Mouse (Mus musculus) spleen, embryonic (tissue): ENCODE results near the gene Cbln1.

ENCODE experiments used
- CTCF ChIA-PET: fragments of 350-600 bp; sonication (Branson Sonifier 250); formaldehyde crosslinking; loops from one replicate; lab custom pipeline; 2022; lab: Charles Lee

The Cbln1 gene

GRCm38 (mm10) chr8:87472271-87473236, at the start of gene Cbln1:
TSS of gene Cbln1 (minus strand) at chr8:87472609.
- CTCF ChIA-PET, result no interaction called here

GRCm38 (mm10) chr8:87517132-87517531, 44.7 kb upstream of the Cbln1 start:
- CTCF ChIA-PET, result no interaction called here

GRCm38 (mm10) chr8:87513796-87514195, 41.4 kb upstream of the Cbln1 start:
- CTCF ChIA-PET, result no interaction called here

GRCm38 (mm10) chr8:87513350-87513749, 40.9 kb upstream of the Cbln1 start:
- CTCF ChIA-PET, result no interaction called here

GRCm38 (mm10) chr8:87512636-87513035, 40.2 kb upstream of the Cbln1 start:
- CTCF ChIA-PET, result no interaction called here

GRCm38 (mm10) chr8:87507046-87507445, 34.6 kb upstream of the Cbln1 start:
- CTCF ChIA-PET, result no interaction called here

GRCm38 (mm10) chr8:87504441-87504840, 32.0 kb upstream of the Cbln1 start:
- CTCF ChIA-PET, result no interaction called here

- CTCF ChIA-PET, result no interaction called here
These were observed 30.3 kb upstream of the Cbln1 start for GRCm38 (mm10) chr8:87502684-87503083.

GRCm38 (mm10) chr8:87497641-87498040, 25.2 kb upstream of the Cbln1 start:
- CTCF ChIA-PET, result no interaction called here

- CTCF ChIA-PET, result no interaction called here
These were observed 24.1 kb upstream of the Cbln1 start for GRCm38 (mm10) chr8:87496511-87496910.

- CTCF ChIA-PET, result no interaction called here
These were observed 22.5 kb upstream of the Cbln1 start for GRCm38 (mm10) chr8:87494862-87495261.

- CTCF ChIA-PET, result no interaction called here
These were observed 17.5 kb upstream of the Cbln1 start for GRCm38 (mm10) chr8:87489841-87490415.

GRCm38 (mm10) chr8:87481396-87481795, 9.0 kb upstream of the Cbln1 start:
- CTCF ChIA-PET, result no interaction called here

GRCm38 (mm10) chr8:87478221-87478620, 5.8 kb upstream of the Cbln1 start:
- CTCF ChIA-PET, result no interaction called here

- CTCF ChIA-PET, result no interaction called here
These were observed 4.8 kb upstream of the Cbln1 start for GRCm38 (mm10) chr8:87477102-87477645.

- CTCF ChIA-PET, result no interaction called here
These were observed 3.1 kb upstream of the Cbln1 start for GRCm38 (mm10) chr8:87475551-87475950.

GRCm38 (mm10) chr8:87474379-87474778, 2.0 kb upstream of the Cbln1 start:
- CTCF ChIA-PET, result no interaction called here

GRCm38 (mm10) chr8:87473940-87474339, 1.5 kb upstream of the Cbln1 start:
- CTCF ChIA-PET, result no interaction called here

GRCm38 (mm10) chr8:87473314-87473713, 905 bp upstream of the Cbln1 start:
- CTCF ChIA-PET, result no interaction called here

GRCm38 (mm10) chr8:87471603-87472270, 672 bp downstream of the Cbln1 start:
- CTCF ChIA-PET, result no interaction called here

GRCm38 (mm10) chr8:87470834-87471602, 1.4 kb downstream of the Cbln1 start:
- CTCF ChIA-PET, result no interaction called here
